Mouse (Mus musculus) embryonic facial prominence, embryonic 11.5 days (tissue): ENCODE results near the gene Pln. TPM values are rescaled to one million over a fixed set of nuclear protein-coding genes. Genes with fewer than 3 reads are reported as not detected.

Source experiments
- ATAC-seq: fragments of 200-750 bp; cut with Nextera tagmentation; replicated peaks from 2 replicates; pipeline ENCODE4 v1.8.0; 2017; ENCODE audit warnings: low read depth; ENCODE audit not compliant: insufficient number of reproducible peaks, low FRiP score, low TSS enrichment
- DNase-seq: peaks from one replicate; pipeline ENCODE4 v3.0.0-alpha.2; 2015; ENCODE audit warnings: low spot score
- H3K27ac ChIP-seq: fragments of 300-500 bp; sonication (generic); replicated peaks from 2 replicates; pipeline ENCODE4 v1.5.1; 2014; ENCODE audit warnings: mild to moderate bottlenecking, low read depth, low read length, control low read depth
- H3K27me3 ChIP-seq: fragments of 300-500 bp; sonication (generic); 2 replicates; pipeline ENCODE4 v1.6.1; 2014; ENCODE audit warnings: mild to moderate bottlenecking, low read length, moderate library complexity, mixed read lengths; ENCODE audit not compliant: control insufficient read depth, insufficient read depth
- H3K36me3 ChIP-seq: fragments of 300-500 bp; sonication (generic); replicated peaks from 2 replicates; pipeline ENCODE4 v1.6.1; 2014; ENCODE audit warnings: low read depth, mild to moderate bottlenecking, low read length, moderate library complexity, mixed read lengths; ENCODE audit not compliant: control insufficient read depth, insufficient read depth
- H3K4me1 ChIP-seq: fragments of 300-500 bp; sonication (generic); 2 replicates; pipeline ENCODE4 v1.6.1; 2014; ENCODE audit warnings: low read length, mixed read lengths; ENCODE audit not compliant: control insufficient read depth, insufficient read depth
- H3K4me2 ChIP-seq: fragments of 300-500 bp; sonication (generic); 2 replicates; pipeline ENCODE4 v1.6.1; 2014; ENCODE audit warnings: low read depth, mild to moderate bottlenecking, control low read depth, low read length, moderate library complexity
- H3K4me3 ChIP-seq: fragments of 300-500 bp; sonication (generic); 2 replicates; pipeline ENCODE4 v1.5.1; 2014; ENCODE audit warnings: low read depth, low read length, control low read depth
- H3K9ac ChIP-seq: fragments of 300-500 bp; sonication (generic); replicated peaks from 2 replicates; pipeline ENCODE4 v1.6.1; 2014; ENCODE audit warnings: mild to moderate bottlenecking, control low read depth, low read length
- H3K9me3 ChIP-seq: fragments of 300-500 bp; sonication (generic); replicated peaks from 2 replicates; pipeline ENCODE4 v1.6.1; 2016; ENCODE audit warnings: mild to moderate bottlenecking, low read length, inconsistent platforms, mixed read lengths; ENCODE audit not compliant: control insufficient read depth
- WGBS: fragments of 180-500 bp; shearing (Covaris S2); extraction: QIAGEN DNeasy Blood & Tissue Kit; methylation state at CpG from one replicate; pipeline ENCODE4 v1.1.7; 2014; 5-methylcytosine and 5-hydroxymethylcytosine counted together
- polyA plus RNA-seq: library from polyadenylated mRNA; unstranded; fragments of >200 nt; fragmentation: Nextera tagmentation; extraction: Ambion mirVana; gene quantifications from 2 replicates; pipeline ENCODE4 v1.2.1, GENCODE M21; 2014

Pln gene
- polyA plus RNA-seq, 1 experiment from 2014 or later = 2.7 TPM

GRCm38 (mm10) chr10:53388227-53388920 is 50.9 kb downstream of the Pln start:
- WGBS = 78% methylated on average over 6 of the region's 6 CpGs
- DNase-seq (no peak), ATAC-seq (no peak)
- Histone ChIP-seq H3K4me3 (no peak overlapping the region), H3K27me3 (no peaks in the 10 kb centered on the region), H3K9me3 (no peaks in the 10 kb centered on the region), H3K36me3 (no peaks in the 10 kb centered on the region), H3K4me1 (no peaks in the 10 kb centered on the region), H3K4me2 (no peak overlapping the region), H3K27ac (no peak overlapping the region), H3K9ac (no peak overlapping the region)

GRCm38 (mm10) chr10:53394923-53395629 is 57.6 kb downstream of the Pln start:
- no peaks in the 10 kb centered on the region for H3K9me3 ChIP-seq

More at GRCm38 (mm10) chr10:53394923-53395629, 57.6 kb downstream of the Pln start:
- no peaks in the 10 kb centered on the region for H3K27me3 ChIP-seq
- no peak overlapping the region for H3K9ac ChIP-seq
- ATAC-seq (no peak), DNase-seq (no peak)
- H3K4me1 ChIP-seq = no peaks in the 10 kb centered on the region
- no peak overlapping the region for H3K4me3 ChIP-seq
- WGBS = 82% methylated on average over 9 of the region's 9 CpGs
- H3K36me3 ChIP-seq = no peaks in the 10 kb centered on the region
- no peak overlapping the region for H3K4me2 ChIP-seq
- no peak overlapping the region for H3K27ac ChIP-seq

Other genes with a start within 250 kb of the Pln start
- 4.7 and 6.6 TPM in 2 replicates for gene Cep85l, start 42.3 kb downstream of the Pln start, polyA plus RNA-seq